Mouse (Mus musculus) embryonic stem cell, embryonic (primary cell): ENCODE measurements around the gene Tmem176a.

Experiments
- CTCF ChIA-PET, 4 experiments: fragments of 300-600 bp in 2 of 4; fragments of 350-600 bp in 2 of 4; sonication (Branson Sonifier 250); formaldehyde crosslinking; loops; one replicate each; lab custom pipeline; 2022; ENCODE audit warnings: inconsistent platforms in 2 of 4; lab: Charles Lee
- POLR2A ChIA-PET, 4 experiments: fragments of 300-600 bp in 2 of 4; fragments of 350-600 bp in 2 of 4; sonication (Branson Sonifier 250); formaldehyde crosslinking; loops; one replicate each; lab custom pipeline; 2022; ENCODE audit warnings: antibody characterized with exemption in 4 of 4, inconsistent platforms in 1 of 4; lab: Charles Lee

Tmem176a gene

GRCm38 (mm10) chr6:48840371-48840969 is at the start of gene Tmem176a:
Gene Tmem176a (plus strand): TSS chr6:48840919.
- ChIA-PET CTCF (interaction anchor here in 3 of 4 experiments (1.0 to 1.7 kb wide), 5 partner anchors 18 to 195 kb away, joined by 3 to 8 read pairs (median 6); no protein-coding TSS in a partner anchor), POLR2A (no interaction called here)

GRCm38 (mm10) chr6:48801897-48802296 is 38.8 kb upstream of the Tmem176a start:
- ChIA-PET CTCF (no interaction called here), POLR2A (no interaction called here)

- POLR2A ChIA-PET: no interaction called here
- CTCF ChIA-PET: interaction anchor here in 1 of 4 experiments (1.2 kb wide), 1 partner anchor 14 kb away, joined by 3 read pairs; no protein-coding TSS in a partner anchor
Observed at GRCm38 (mm10) chr6:48803406-48804051, 37.2 kb upstream of the Tmem176a start.

GRCm38 (mm10) chr6:48804346-48804745 is 36.4 kb upstream of the Tmem176a start:
- CTCF ChIA-PET: interaction anchor here in 1 of 4 experiments (1.2 kb wide), 1 partner anchor 13 kb away, joined by 3 read pairs; no protein-coding TSS in a partner anchor
- POLR2A ChIA-PET: no interaction called here

GRCm38 (mm10) chr6:48806746-48807145 is 34.0 kb upstream of the Tmem176a start:
- ChIA-PET POLR2A (no interaction called here), CTCF (interaction anchor here in 2 of 4 experiments (1.4 to 1.5 kb wide), 2 partner anchors 11 kb away, joined by 3 to 6 read pairs; no protein-coding TSS in a partner anchor)

- CTCF ChIA-PET: interaction anchor here in 2 of 4 experiments (0.8 to 1.9 kb wide), 5 partner anchors 8 to 164 kb away, joined by 3 to 8 read pairs (median 4); partner anchors contain the start of gene Gimap8 (in 1 of the 2)
- POLR2A ChIA-PET: interaction anchor here in 1 of 4 experiments (0.6 to 0.9 kb wide), 3 partner anchors 9 to 559 kb away, joined by 3 to 4 read pairs (median 3); partner anchors contain the start of gene Gimap6
Observed at GRCm38 (mm10) chr6:48809494-48810219, 31.1 kb upstream of the Tmem176a start.

- CTCF ChIA-PET: interaction anchor here (0.5 to 4.6 kb wide), 30 partner anchors 10 to 1023 kb away, joined by 3 to 44 read pairs (median 4); partner anchors contain the start of gene Gimap8 (in 2 of the 4)
- POLR2A ChIA-PET: interaction anchor here in 1 of 4 experiments (1.1 to 1.5 kb wide), 2 partner anchors 23 to 170 kb away, joined by 3 to 4 read pairs; no protein-coding TSS in a partner anchor
Observed at GRCm38 (mm10) chr6:48815013-48815412, 25.7 kb upstream of the Tmem176a start.

GRCm38 (mm10) chr6:48817815-48818214 is 22.9 kb upstream of the Tmem176a start:
- ChIA-PET POLR2A (interaction anchor here in 1 of 4 experiments (1.0 kb wide), 1 partner anchor 446 kb away, joined by 3 read pairs; the partner anchor contains the start of gene Tra2a), CTCF (interaction anchor here (0.5 to 4.6 kb wide), 54 partner anchors 8 to 886 kb away, joined by 3 to 44 read pairs (median 4); partner anchors contain the start of genes Gimap8 (in 2 of the 4), Gm44965 (in 1 of the 4), Repin1 (in 1 of the 4) and Tmem176b (in 1 of the 4))

GRCm38 (mm10) chr6:48821991-48822785 is 18.5 kb upstream of the Tmem176a start:
- ChIA-PET CTCF (interaction anchor here in 2 of 4 experiments (0.6 to 0.7 kb wide), 2 partner anchors 79 to 85 kb away, joined by 3 to 5 read pairs; no protein-coding TSS in a partner anchor), POLR2A (interaction anchor here in 1 of 4 experiments (0.6 kb wide), 1 partner anchor 12 kb away, joined by 4 read pairs; no protein-coding TSS in a partner anchor)

GRCm38 (mm10) chr6:48825016-48825415 is 15.7 kb upstream of the Tmem176a start:
- ChIA-PET POLR2A (no interaction called here), CTCF (interaction anchor here in 2 of 4 experiments (1.0 to 1.4 kb wide), 5 partner anchors 10 to 180 kb away, joined by 3 to 4 read pairs (median 3); partner anchors contain the start of gene Gimap8 (in 1 of the 2))

GRCm38 (mm10) chr6:48828976-48829375 is 11.7 kb upstream of the Tmem176a start:
- CTCF ChIA-PET: interaction anchor here in 1 of 4 experiments (1.5 kb wide), 1 partner anchor 11 kb away, joined by 5 read pairs; no protein-coding TSS in a partner anchor
- POLR2A ChIA-PET: no interaction called here

GRCm38 (mm10) chr6:48829651-48830050 is 11.1 kb upstream of the Tmem176a start:
- CTCF ChIA-PET: interaction anchor here in 2 of 4 experiments (1.0 to 1.5 kb wide), 2 partner anchors 12 kb away, joined by 3 to 5 read pairs; no protein-coding TSS in a partner anchor

GRCm38 (mm10) chr6:48830241-48830640 is 10.5 kb upstream of the Tmem176a start:
- ChIA-PET POLR2A (interaction anchor here in 1 of 4 experiments (1.3 kb wide), 1 partner anchor 77 kb away, joined by 3 read pairs; no protein-coding TSS in a partner anchor), CTCF (interaction anchor here in 1 of 4 experiments (1.0 kb wide), 1 partner anchor 13 kb away, joined by 3 read pairs; no protein-coding TSS in a partner anchor)

More at GRCm38 (mm10) chr6:48829651-48830050, 11.1 kb upstream of the Tmem176a start:
- POLR2A ChIA-PET: interaction anchor here in 2 of 4 experiments (0.6 to 1.3 kb wide), 2 partner anchors 77 to 283 kb away, joined by 3 read pairs; no protein-coding TSS in a partner anchor

- ChIA-PET CTCF (no interaction called here), POLR2A (no interaction called here)
Observed at GRCm38 (mm10) chr6:48831141-48831540, 9.6 kb upstream of the Tmem176a start.

- CTCF ChIA-PET: interaction anchor here in 1 of 4 experiments (0.6 kb wide), 1 partner anchor 499 kb away, joined by 3 read pairs; no protein-coding TSS in a partner anchor
Observed at GRCm38 (mm10) chr6:48832426-48832825, 8.3 kb upstream of the Tmem176a start.

GRCm38 (mm10) chr6:48833515-48833914 is 7.2 kb upstream of the Tmem176a start:
- ChIA-PET POLR2A (no interaction called here), CTCF (interaction anchor here in 1 of 4 experiments (1.4 kb wide), 1 partner anchor 16 kb away, joined by 3 read pairs; no protein-coding TSS in a partner anchor)

More at GRCm38 (mm10) chr6:48832426-48832825, 8.3 kb upstream of the Tmem176a start:
- POLR2A ChIA-PET: no interaction called here

GRCm38 (mm10) chr6:48835241-48835640 is 5.5 kb upstream of the Tmem176a start:
- CTCF ChIA-PET: interaction anchor here in 2 of 4 experiments (0.6 to 1.1 kb wide), 2 partner anchors 25 to 54 kb away, joined by 3 read pairs; no protein-coding TSS in a partner anchor
- POLR2A ChIA-PET: interaction anchor here in 1 of 4 experiments (0.6 kb wide), 1 partner anchor 159 kb away, joined by 4 read pairs; the partner anchor contains the start of gene Gimap9
